Comparison of ENCODE assay signal across 11 mouse cellular contexts in the genomic region with DNA sequence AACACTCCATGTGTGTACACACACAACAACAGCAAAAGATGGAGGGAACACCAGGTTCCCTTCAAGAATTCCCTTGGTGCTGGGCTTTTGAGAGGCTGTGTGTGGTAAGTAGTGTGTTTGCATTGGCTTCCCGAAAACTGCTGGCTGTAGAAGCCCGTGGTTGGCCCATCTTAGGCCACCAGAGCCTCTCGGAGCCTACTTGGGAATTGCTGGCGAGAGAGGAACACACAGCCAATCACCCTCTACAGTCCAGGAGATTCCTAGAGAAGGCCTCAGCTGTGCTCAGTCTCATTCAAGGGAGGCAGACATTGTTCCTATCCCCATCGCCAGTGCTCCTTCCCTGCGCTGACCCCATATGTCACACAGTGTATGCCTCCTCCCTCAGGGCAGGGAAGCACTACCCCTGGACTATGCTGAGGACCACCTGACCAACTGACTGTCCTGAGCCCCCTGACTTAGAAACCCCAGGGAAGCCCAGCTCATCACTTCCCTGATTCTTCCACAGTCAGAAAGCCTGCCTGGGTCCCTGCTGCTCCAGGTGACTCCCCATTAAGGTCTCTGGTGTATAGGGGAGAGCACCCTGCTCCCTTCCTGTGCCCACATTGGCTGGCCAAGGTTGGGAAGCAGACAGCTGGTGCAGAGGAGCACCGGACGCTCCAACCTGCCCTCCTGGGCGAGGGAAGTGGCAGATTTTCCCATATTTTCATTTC.
A peak's percentile ranks its signal among the peaks of the same experiment; 100 is the strongest.
DNase-seq lines count a peak whose midpoint lies in the region; ATAC-seq and TF ChIP-seq lines count a peak whose summit lies in the region.
"Had no signal": no experiment of that assay in that cellular context is flagged by ENCODE, and none has a peak within 500 bp of the region (broad histone marks: within the 10 kb centered on the region; RNA-seq: fewer than 3 reads in every experiment).

No protein-coding gene starts in this region.

- TF ChIP-seq CTCF in lung, embryonic 14.5 days (IDR thresholded peaks at IDR 0.05; ENCODE audit: low read depth): no peak
- TF ChIP-seq CTCF in forebrain, postnatal 0 days (IDR thresholded peaks at IDR 0.05; ENCODE audit: low read depth): no peak

- H3K27ac ChIP-seq in lung, embryonic 14.5 days (ENCODE audit: low read depth): no peak overlapping the region
- peak overlapping the region; percentile 67; the same call in 1 of the 2 replicates for H3K27ac ChIP-seq in forebrain, postnatal 0 days (ENCODE audit: low read depth, low read length)
- H3K27ac ChIP-seq in midbrain, embryonic 10.5 days (replicated peaks): peak overlapping the region; percentile 89
- peak overlapping the region; percentile 69 for H3K27ac ChIP-seq in neural tube, embryonic 14.5 days (ENCODE audit: low read depth, low read length)
- H3K27ac ChIP-seq: liver, embryonic 15.5 days had no signal

- H3K9me3 ChIP-seq in lung, embryonic 14.5 days (ENCODE audit: low read depth, low read length): no peaks in the 10 kb centered on the region
- H3K9me3 ChIP-seq in forebrain, postnatal 0 days (ENCODE audit: low read length): no peaks in the 10 kb centered on the region
- H3K9me3 ChIP-seq in midbrain, embryonic 10.5 days (replicated peaks): no peaks in the 10 kb centered on the region
- H3K9me3 ChIP-seq in neural tube, embryonic 14.5 days (ENCODE audit: control insufficient read depth, low read length): no peaks in the 10 kb centered on the region
- H3K9me3 ChIP-seq: liver, embryonic 15.5 days; megakaryocyte, embryonic 14.5 days had no signal

- peaks cover 27% of the 10 kb centered on the region for H3K4me1 ChIP-seq in lung, embryonic 14.5 days (ENCODE audit: insufficient read depth)
- peaks cover 17% of the 10 kb centered on the region; the same call in 1 of the 2 replicates for H3K4me1 ChIP-seq in forebrain, postnatal 0 days (ENCODE audit: insufficient read depth)
- peaks cover 86% of the 10 kb centered on the region for H3K4me1 ChIP-seq in midbrain, embryonic 10.5 days
- peaks cover 24% of the 10 kb centered on the region for H3K4me1 ChIP-seq in neural tube, embryonic 14.5 days (ENCODE audit: control insufficient read depth, insufficient read depth, low read length)
- H3K4me1 ChIP-seq: liver, embryonic 15.5 days had no signal

- DNase-seq in lung, embryonic 14.5 days: no peak
- DNase-seq in lung, postnatal 14 days: no peak
- DNase-seq in forebrain, postnatal 0 days: no peak
- no peak for DNase-seq in midbrain, embryonic 10.5 days (ENCODE audit: low spot score)
- no peak for DNase-seq in urinary bladder, postnatal 4 days (ENCODE audit: low spot score in 2 of 2)
- DNase-seq in urinary bladder, adult 18-20 months (ENCODE audit: low spot score in 2 of 2): no peak
- DNase-seq in ovary, postnatal 36 days (ENCODE audit: low spot score): no peak
- DNase-seq: cerebellum, adult 11-12 months had no signal

- H3K36me3 ChIP-seq in lung, embryonic 14.5 days (ENCODE audit: insufficient read depth): no peaks in the 10 kb centered on the region
- no peaks in the 10 kb centered on the region for H3K36me3 ChIP-seq in forebrain, postnatal 0 days (ENCODE audit: insufficient read depth)
- H3K36me3 ChIP-seq in midbrain, embryonic 10.5 days: peaks cover 54% of the 10 kb centered on the region
- no peaks in the 10 kb centered on the region for H3K36me3 ChIP-seq in neural tube, embryonic 14.5 days (ENCODE audit: control insufficient read depth, insufficient read depth, low read length)
- H3K36me3 ChIP-seq: liver, embryonic 15.5 days had no signal

- no peak overlapping the region for H3K9ac ChIP-seq in lung, embryonic 14.5 days
- H3K9ac ChIP-seq in forebrain, postnatal 0 days: no peak overlapping the region; the same call in 1 of the 2 replicates
- H3K9ac ChIP-seq in neural tube, embryonic 14.5 days (replicated peaks; ENCODE audit: low read depth, low read length): no peak overlapping the region
- H3K9ac ChIP-seq: liver, embryonic 15.5 days had no signal

- no peak overlapping the region for H3K4me3 ChIP-seq in lung, embryonic 14.5 days (ENCODE audit: low read depth, low read length)
- no peak overlapping the region for H3K4me3 ChIP-seq in forebrain, postnatal 0 days (ENCODE audit: low read depth, low read length)
- peak overlapping the region; percentile 25; the same call in 1 of the 2 replicates for H3K4me3 ChIP-seq in midbrain, embryonic 10.5 days
- H3K4me3 ChIP-seq in neural tube, embryonic 14.5 days (ENCODE audit: low read depth, low read length): no peak overlapping the region
- H3K4me3 ChIP-seq: liver, embryonic 15.5 days; megakaryocyte, embryonic 14.5 days had no signal

- H3K27me3 ChIP-seq in lung, embryonic 14.5 days (ENCODE audit: insufficient read depth, low read length): no peaks in the 10 kb centered on the region
- H3K27me3 ChIP-seq in forebrain, postnatal 0 days (ENCODE audit: insufficient read depth, low read length): no peaks in the 10 kb centered on the region
- H3K27me3 ChIP-seq in midbrain, embryonic 10.5 days (ENCODE audit: low read depth, poor library complexity, severe bottlenecking): peaks cover 39% of the 10 kb centered on the region; the same call in 1 of the 2 replicates
- no peaks in the 10 kb centered on the region for H3K27me3 ChIP-seq in neural tube, embryonic 14.5 days (ENCODE audit: control insufficient read depth, insufficient read depth, low read length)
- H3K27me3 ChIP-seq: liver, embryonic 15.5 days had no signal

- H3K4me2 ChIP-seq in lung, embryonic 14.5 days: no peak overlapping the region
- no peak overlapping the region for H3K4me2 ChIP-seq in forebrain, postnatal 0 days (ENCODE audit: low read depth)
- H3K4me2 ChIP-seq in neural tube, embryonic 14.5 days (ENCODE audit: low read depth, low read length): no peak overlapping the region
- H3K4me2 ChIP-seq: liver, embryonic 15.5 days had no signal

- ATAC-seq in lung, embryonic 14.5 days (ENCODE audit: insufficient read depth): peak; percentile 3; the same call in 1 of the 2 replicates
- no peak for ATAC-seq in forebrain, postnatal 0 days
- ATAC-seq in neural tube, embryonic 14.5 days (ENCODE audit: low read depth): peak; percentile 18; the same call in 1 of the 2 replicates

- 60% methylated on average over 9 of the region's 9 CpGs for WGBS in lung, embryonic 14.5 days
- WGBS in forebrain, postnatal 0 days: 54% methylated on average over 9 of the region's 9 CpGs
- 65% methylated on average over 9 of the region's 9 CpGs for WGBS in midbrain, embryonic 10.5 days
- 48% methylated on average over 9 of the region's 9 CpGs for WGBS in neural tube, embryonic 14.5 days
